Mouse (Mus musculus) left cerebral cortex, adult 6 months (tissue): ENCODE results near the gene Spag6l. TPM values are rescaled to one million over a fixed set of nuclear protein-coding genes. Genes with fewer than 3 reads are reported as not detected.

ENCODE experiments used
- long read RNA-seq, 2 experiments: library from polyadenylated mRNA; unstranded; transcript quantifications; one replicate each; pipeline ENCODE4 v2.0.0; 2019 to 2020
- polyA plus RNA-seq: library from polyadenylated mRNA; unstranded; fragments of <200 nt; fragmentation: Nextera tagmentation; gene quantifications from 2 replicates; pipeline ENCODE4 v1.2.3, GENCODE M21; 2021

Gene Spag6l
- 6.6 and 8.1 TPM in 2 replicates for polyA plus RNA-seq
- long read RNA-seq, experiment 1, transcript Spag6l-201 (11 exons, 2,416 nt) = major isoform, 33 of 51 reads
- long read RNA-seq, experiment 1, partial matches to known transcripts = 6 of 51 reads
- long read RNA-seq, experiment 1, other reads (novel, unspliced or antisense) = 12 of 51 reads
- long read RNA-seq, experiment 2, partial matches to known transcripts = 0 of 6 reads
- long read RNA-seq, experiment 2, other reads (novel, unspliced or antisense) = 4 of 6 reads

GRCm38 (mm10) chr16:16828757-16829615, at the start of gene Spag6l:
Gene Spag6l, minus strand, starts transcription at chr16:16829456.

DNA sequence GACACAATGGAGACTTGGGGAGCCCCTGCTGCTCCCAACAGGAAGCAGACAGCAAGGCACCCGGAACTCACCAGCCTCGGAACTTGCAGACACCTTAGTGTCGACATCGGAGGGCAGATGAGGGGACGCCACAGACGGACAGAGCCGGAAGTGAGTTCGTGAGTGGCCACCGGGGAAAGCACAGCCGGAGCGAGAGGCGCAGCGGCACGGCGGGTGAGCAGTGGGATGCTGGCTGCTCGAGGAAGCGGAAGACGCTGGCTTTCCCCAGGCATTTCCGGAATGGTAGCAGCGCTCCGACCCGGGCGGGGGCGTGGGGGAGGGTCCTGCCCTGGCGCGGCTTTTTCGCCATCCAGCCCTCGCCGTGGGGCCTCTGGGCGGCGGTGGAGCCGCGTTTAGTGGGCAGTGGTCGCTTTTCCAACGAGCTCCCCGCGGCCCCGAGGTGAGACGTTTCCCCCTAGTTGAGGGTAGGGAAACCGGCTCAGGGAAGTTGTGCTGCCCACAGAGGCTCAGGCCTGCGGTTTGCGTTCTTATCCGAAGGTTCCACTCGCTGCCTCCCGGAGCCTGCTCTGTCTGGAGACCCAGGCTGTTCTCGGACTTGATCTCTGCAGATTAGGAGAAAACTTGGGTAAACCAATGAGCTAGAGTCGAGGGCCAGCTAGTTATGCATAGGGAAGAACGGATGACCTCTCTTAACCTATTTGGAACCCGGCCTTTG, 41.5 kb upstream of the Spag6l start, which contains the start of the genes Top3b and Vpreb1:
Gene Top3b (plus strand): TSS at position 120 of the 715 bp plus-strand sequence.
Gene Vpreb1 (minus strand): TSS at position 227 of the 715 bp plus-strand sequence.

DNA sequence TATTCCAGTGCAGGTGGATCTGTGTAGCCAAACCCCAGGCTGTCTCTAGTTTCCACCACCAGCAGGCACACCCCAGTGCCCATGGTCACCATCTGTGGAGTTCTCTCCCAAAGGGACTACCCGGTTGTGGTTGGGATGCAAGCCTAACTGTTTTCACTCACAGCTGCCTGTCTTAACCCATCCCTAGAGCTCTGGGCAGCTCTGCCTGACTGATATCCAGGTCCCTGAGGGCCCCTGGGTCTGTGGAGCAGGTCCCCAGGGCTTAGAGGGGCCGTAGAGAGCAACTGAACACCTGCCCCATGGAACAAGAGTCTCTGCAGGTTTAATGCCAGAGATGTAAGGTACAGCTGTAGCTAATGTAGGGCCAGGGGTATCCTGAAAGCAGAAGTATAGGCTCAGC, 34.7 kb upstream of the Spag6l start, which contains the start of gene Igll1:
Gene Igll1 (minus strand): TSS at position 8 of the 400 bp plus-strand sequence.

Other genes with a start within 250 kb of the Spag6l start
- gene Fgd4, start 228.9 kb downstream of the Spag6l start, polyA plus RNA-seq = 3.2 and 3.8 TPM in 2 replicates
- not detected in 2 replicates for gene Olfr19, start 153.1 kb downstream of the Spag6l start, polyA plus RNA-seq
- not detected in 2 replicates for gene Igll1, start 34.5 kb upstream of the Spag6l start, polyA plus RNA-seq
- 18.1 and 25.3 TPM in 2 replicates for gene Top3b, start 41.3 kb upstream of the Spag6l start, polyA plus RNA-seq
- 0.38 and 0.88 TPM in 2 replicates for gene Vpreb1, start 41.4 kb upstream of the Spag6l start, polyA plus RNA-seq
- gene Ppm1f, start 67.0 kb upstream of the Spag6l start, polyA plus RNA-seq = 6.7 and 7.4 TPM in 2 replicates
- gene Mapk1, start 153.9 kb upstream of the Spag6l start, polyA plus RNA-seq = 86.4 and 162 TPM in 2 replicates
- 19.7 and 31.3 TPM in 2 replicates for gene Ypel1, start 240.2 kb upstream of the Spag6l start, polyA plus RNA-seq